In the genomic region with DNA sequence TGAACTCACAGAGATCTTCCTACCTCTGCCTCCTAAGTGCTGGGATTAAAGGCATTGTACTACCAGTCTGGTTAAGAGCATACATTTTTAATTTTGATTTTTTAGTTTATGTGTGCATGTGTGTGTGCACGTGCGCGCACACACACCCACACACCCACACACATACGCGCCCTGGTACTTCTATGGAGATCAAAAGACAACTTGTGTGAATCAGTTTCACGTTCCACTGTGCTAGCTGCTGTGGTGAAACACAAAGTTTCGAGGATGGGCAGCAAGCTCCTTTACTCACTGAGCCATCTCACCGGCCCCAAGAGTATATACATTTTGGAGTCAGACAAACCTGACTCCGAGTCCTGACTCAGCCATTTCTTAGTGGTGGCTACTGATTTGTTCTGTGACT, we compare ENCODE assay signal across 27 mouse cellular contexts. TPM values are rescaled to one million over a fixed set of nuclear protein-coding genes. Genes with fewer than 3 reads are reported as not detected.
DNase-seq lines count a peak whose midpoint lies in the region; TF ChIP-seq lines count a peak whose summit lies in the region.
"Had no signal": no experiment of that assay in that cellular context is flagged by ENCODE, and none has a peak within 500 bp of the region (broad histone marks: within the 10 kb centered on the region; RNA-seq: fewer than 3 reads in every experiment).

No protein-coding gene starts in this region.

- DNase-seq in thymus, adult 2 months, result no peak
- DNase-seq in thymus, postnatal 0 days (ENCODE audit: low spot score), result no peak
- DNase-seq in CD4-positive helper T cell, adult 2 months (ENCODE audit: low read depth, low spot score), result peak; percentile 57
- DNase-seq in induced T-regulatory cell, adult 2 months (ENCODE audit: low read depth), result peak; percentile 26
- peak; percentile 35 for DNase-seq in thymus, postnatal 4 days
- no peak for DNase-seq in embryo, embryonic 10 days (ENCODE audit: low spot score)
- DNase-seq in cerebellum, postnatal 4 days (ENCODE audit: low spot score in 2 of 2), result no peak
- DNase-seq: adrenal gland, adult 8-10 months; adrenal gland, postnatal 25 days; cerebellum, adult 11-12 months; cerebellum, adult 8-10 months; cerebellum, postnatal 10 days; cerebellum, postnatal 36 days; forebrain, postnatal 0 days; gastrocnemius, adult 2 months; gastrocnemius, postnatal 14 days; heart, adult 11 months had no signal

- peaks cover 38% of the 10 kb centered on the region for H3K4me1 ChIP-seq in thymus, adult 2 months (replicated peaks; ENCODE audit: control insufficient read depth, insufficient read depth, low read length)
- H3K4me1 ChIP-seq: embryonic facial prominence, embryonic 12.5 days; embryonic facial prominence, embryonic 15.5 days; hindbrain, embryonic 12.5 days; hindbrain, embryonic 15.5 days had no signal

- peak overlapping the region; percentile 29 for H3K4me3 ChIP-seq in thymus, adult 2 months (ENCODE audit: control insufficient read depth, insufficient read depth, low read length)
- H3K4me3 ChIP-seq: embryonic facial prominence, embryonic 12.5 days; embryonic facial prominence, embryonic 15.5 days; gastrocnemius, adult 2 months; hindbrain, embryonic 12.5 days; hindbrain, embryonic 15.5 days had no signal

- TF ChIP-seq CTCF in thymus, adult 2 months (IDR thresholded peaks at IDR 0.05; ENCODE audit: borderline replicate concordance, control insufficient read depth, extremely low read depth, insufficient read depth, low read length, poor library complexity), result no peak

- 14% methylated on average over 9 of the region's 9 CpGs for WGBS in thymus, adult 2 months

- H3K36me3 ChIP-seq in thymus, adult 2 months (ENCODE audit: control insufficient read depth, insufficient read depth, low read length), result peaks cover 8% of the 10 kb centered on the region
- H3K36me3 ChIP-seq: embryonic facial prominence, embryonic 12.5 days; embryonic facial prominence, embryonic 15.5 days; hindbrain, embryonic 12.5 days; hindbrain, embryonic 15.5 days had no signal

- TF ChIP-seq POLR2A in thymus, adult 2 months (IDR thresholded peaks at IDR 0.05; ENCODE audit: control insufficient read depth, extremely low read depth, insufficient read depth, low read length, poor library complexity), result no peak

- H3K27ac ChIP-seq in thymus, adult 2 months (ENCODE audit: control insufficient read depth, insufficient read depth, low read length), result peak overlapping the region; percentile 98
- H3K27ac ChIP-seq: embryonic facial prominence, embryonic 12.5 days; embryonic facial prominence, embryonic 15.5 days; gastrocnemius, adult 2 months; hindbrain, embryonic 12.5 days; hindbrain, embryonic 15.5 days had no signal

- no peaks in the 10 kb centered on the region for H3K27me3 ChIP-seq in thymus, adult 2 months (ENCODE audit: control insufficient read depth, insufficient read depth, low read length)
- H3K27me3 ChIP-seq: embryonic facial prominence, embryonic 12.5 days; embryonic facial prominence, embryonic 15.5 days; hindbrain, embryonic 12.5 days; hindbrain, embryonic 15.5 days had no signal

RNA-seq across cellular contexts. Expression of gene Dntt, which starts 1.5 kb away (rescaled TPM):
- polyA plus RNA-seq in thymus, adult 2 months (2012; rRNA removed), result 401 and 406 TPM in 2 replicates
- polyA plus RNA-seq in thymus, postnatal 0 days (2015; fragmentation: Nextera tagmentation; extraction: Ambion mirVana), result 140 and 151 TPM in 2 replicates
- polyA plus RNA-seq: embryonic facial prominence, embryonic 12.5 days; forebrain, embryonic 11.5 days; heart, embryonic 11.5 days; heart, embryonic 14.5 days; heart, postnatal 0 days; hindbrain, embryonic 15.5 days had no signal

RNA-seq across cellular contexts. Expression of gene Blnk, which starts 33.3 kb away (rescaled TPM):
- polyA plus RNA-seq in thymus, adult 2 months (2012; rRNA removed), result 8.5 and 10.9 TPM in 2 replicates
- 4.7 and 5.5 TPM in 2 replicates for polyA plus RNA-seq in thymus, postnatal 0 days (2015; fragmentation: Nextera tagmentation; extraction: Ambion mirVana)

RNA-seq across cellular contexts. Expression of gene Opalin, which starts 49.3 kb away (rescaled TPM):
- 0.13 TPM in 1 of 2 replicates, not detected in the other for polyA plus RNA-seq in thymus, adult 2 months (2012; rRNA removed)
- 0.09 and 0.12 TPM in 2 replicates for polyA plus RNA-seq in thymus, postnatal 0 days (2015; fragmentation: Nextera tagmentation; extraction: Ambion mirVana)
- polyA plus RNA-seq: brain, embryonic 14.5 days; embryonic facial prominence, embryonic 12.5 days; embryonic facial prominence, embryonic 15.5 days; forebrain, embryonic 11.5 days; forebrain, embryonic 14.5 days; forebrain, postnatal 0 days; heart, postnatal 0 days; hindbrain, embryonic 12.5 days; hindbrain, embryonic 15.5 days had no signal

Comparison
In these comparisons a context has a peak if more than half of its experiments do, and no peak if none do; other contexts are left out.
1. DNase-seq: peak in CD4-positive helper T cell, adult 2 months (single experiment), induced T-regulatory cell, adult 2 months (single experiment) and thymus, postnatal 4 days (single experiment); none in thymus, adult 2 months (single experiment), thymus, postnatal 0 days (single experiment), embryo, embryonic 10 days (single experiment) and cerebellum, postnatal 4 days (0 of 2).